Mouse (Mus musculus): ENCODE results near the gene Acoxl.
A peak's percentile ranks its signal among the peaks of the same experiment; 100 is the strongest.

Gene Acoxl

DNA sequence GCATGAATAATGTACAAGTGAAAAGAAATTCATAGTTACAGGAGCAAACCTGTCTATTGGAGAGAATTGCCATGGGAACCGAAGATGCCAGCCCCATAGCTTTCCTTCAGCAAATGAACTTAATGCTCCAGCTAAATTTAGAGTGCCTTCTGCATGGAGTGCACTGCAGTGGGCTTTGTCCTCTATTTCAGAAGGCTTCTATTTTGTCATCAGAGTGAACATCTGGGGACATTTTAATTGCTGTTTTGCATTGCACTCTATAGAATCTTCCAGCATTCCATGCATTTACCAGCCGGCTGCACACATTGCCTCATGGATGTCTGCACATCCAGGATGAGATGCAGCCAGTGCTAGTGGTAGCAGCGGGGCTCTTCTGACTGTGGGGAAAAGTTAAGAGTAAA, 94.9 kb downstream of the Acoxl start:
- no peak for DNase-seq (ENCODE audit: low read depth in 1 of 2, low spot score in 2 of 2)

GRCm38 (mm10) chr2:127937079-127937478, 98.4 kb downstream of the Acoxl start:
- no peak for DNase-seq (ENCODE audit: low read depth in 1 of 2, low spot score in 2 of 2)

- no peak for DNase-seq (ENCODE audit: low read depth in 1 of 2, low spot score in 2 of 2)
Measured at GRCm38 (mm10) chr2:127939206-127939605, 100.5 kb downstream of the Acoxl start.

GRCm38 (mm10) chr2:127960579-127960978, 121.9 kb downstream of the Acoxl start:
- no peak for DNase-seq (ENCODE audit: low read depth in 1 of 2, low spot score in 2 of 2)

DNA sequence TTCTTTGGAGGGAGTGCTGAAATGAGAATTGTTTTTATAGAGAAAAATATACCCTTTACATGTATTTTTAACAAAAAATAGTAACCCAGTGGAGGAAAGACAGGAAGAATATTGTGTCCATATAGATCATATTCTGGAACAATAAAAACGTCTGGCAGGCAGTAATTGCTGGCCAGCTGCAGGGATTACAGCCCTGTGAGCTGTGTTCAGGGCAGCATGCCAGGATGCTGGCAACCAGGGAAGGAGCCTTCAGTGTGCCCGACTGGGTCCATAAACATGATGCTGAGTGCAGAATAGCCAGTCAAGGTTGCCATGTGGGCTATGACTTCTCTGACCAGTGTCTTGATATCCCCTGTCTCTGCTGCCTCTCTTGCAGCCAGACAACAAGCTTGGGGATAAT, 122.5 kb downstream of the Acoxl start:
- DNase-seq (ENCODE audit: low read depth in 1 of 2, low spot score in 2 of 2): no peak

DNA sequence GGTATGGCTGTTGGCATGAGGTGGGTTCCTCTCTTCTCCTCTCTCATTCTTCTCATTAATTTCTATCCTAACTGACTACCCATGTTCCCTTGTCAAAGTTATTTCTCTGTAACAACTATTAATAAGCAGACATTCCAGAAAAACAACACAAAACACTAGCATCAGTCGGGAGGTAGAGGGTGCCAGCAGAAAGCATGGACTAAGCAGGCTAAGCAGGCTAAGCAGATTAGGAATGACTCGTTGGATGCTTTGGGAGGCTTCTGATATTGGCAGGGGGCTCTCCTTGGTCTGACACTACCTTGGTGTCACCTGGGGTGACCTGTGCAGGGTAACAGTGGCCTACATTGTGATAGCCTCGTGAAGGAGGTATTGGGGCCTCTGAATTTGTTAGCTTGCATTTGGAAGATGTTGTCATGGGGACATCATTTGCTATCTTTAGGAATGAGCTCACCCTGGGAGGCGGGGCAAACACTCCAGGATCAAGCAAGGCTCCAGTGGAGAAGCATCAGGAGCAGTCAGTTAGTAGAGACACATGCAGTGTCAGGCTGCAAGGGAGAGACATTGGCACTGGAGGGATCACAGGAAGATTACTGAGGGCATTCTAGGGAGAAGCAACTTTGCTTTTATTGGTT, 123.2 kb downstream of the Acoxl start:
- no peak for DNase-seq (ENCODE audit: low read depth in 1 of 2, low spot score in 2 of 2)

GRCm38 (mm10) chr2:127968944-127969343, 130.3 kb downstream of the Acoxl start:
- no peak for DNase-seq (ENCODE audit: low read depth in 1 of 2, low spot score in 2 of 2)

- no peak for DNase-seq (ENCODE audit: low read depth in 1 of 2, low spot score in 2 of 2)
Measured at GRCm38 (mm10) chr2:127976276-127976675, 137.6 kb downstream of the Acoxl start.

- no peak for DNase-seq (ENCODE audit: low read depth in 1 of 2, low spot score in 2 of 2)
Measured at GRCm38 (mm10) chr2:127978601-127979230, 140.0 kb downstream of the Acoxl start.

GRCm38 (mm10) chr2:127982610-127983009, 143.9 kb downstream of the Acoxl start:
- no peak for DNase-seq (ENCODE audit: low read depth in 1 of 2, low spot score in 2 of 2)

GRCm38 (mm10) chr2:127983301-127983700, 144.6 kb downstream of the Acoxl start:
- no peak for DNase-seq (ENCODE audit: low read depth in 1 of 2, low spot score in 2 of 2)

- no peak for DNase-seq (ENCODE audit: low read depth in 1 of 2, low spot score in 2 of 2)
Measured at GRCm38 (mm10) chr2:127983981-127984380, 145.3 kb downstream of the Acoxl start.

- DNase-seq (ENCODE audit: low read depth in 1 of 2, low spot score in 2 of 2): no peak
Measured at GRCm38 (mm10) chr2:127987706-127988105, 149.0 kb downstream of the Acoxl start.

DNA sequence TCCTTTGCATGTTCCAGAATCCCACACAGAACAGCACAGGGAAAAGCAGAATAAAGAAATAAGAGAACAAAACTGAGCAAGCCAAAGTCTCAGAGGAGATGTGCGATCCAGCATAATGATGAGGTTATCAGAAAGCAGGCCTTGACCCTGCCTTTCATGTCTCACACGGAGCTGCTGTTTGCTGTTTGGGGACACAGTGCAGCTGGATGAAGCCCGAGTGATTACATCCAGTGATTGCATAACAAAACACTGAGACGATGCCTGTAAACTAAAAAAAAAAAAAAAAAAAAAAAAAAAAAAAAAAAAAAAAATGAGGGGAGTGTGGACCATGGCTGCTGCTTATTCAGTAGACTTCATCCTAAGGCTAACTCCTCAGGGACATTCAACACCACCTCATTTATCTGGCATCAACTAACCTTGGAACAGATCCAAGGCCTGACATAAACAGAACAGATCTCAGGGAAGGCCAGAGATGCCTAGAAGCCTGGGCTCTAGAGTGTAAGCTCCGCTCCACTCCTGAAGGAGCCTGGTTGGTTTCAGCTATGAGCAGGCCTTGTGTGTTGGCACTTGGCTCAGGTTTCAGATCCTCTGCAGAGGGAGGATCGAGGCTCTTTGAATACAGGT, 152.3 kb downstream of the Acoxl start:
- no peak for DNase-seq (ENCODE audit: low read depth in 1 of 2, low spot score in 2 of 2)

DNA sequence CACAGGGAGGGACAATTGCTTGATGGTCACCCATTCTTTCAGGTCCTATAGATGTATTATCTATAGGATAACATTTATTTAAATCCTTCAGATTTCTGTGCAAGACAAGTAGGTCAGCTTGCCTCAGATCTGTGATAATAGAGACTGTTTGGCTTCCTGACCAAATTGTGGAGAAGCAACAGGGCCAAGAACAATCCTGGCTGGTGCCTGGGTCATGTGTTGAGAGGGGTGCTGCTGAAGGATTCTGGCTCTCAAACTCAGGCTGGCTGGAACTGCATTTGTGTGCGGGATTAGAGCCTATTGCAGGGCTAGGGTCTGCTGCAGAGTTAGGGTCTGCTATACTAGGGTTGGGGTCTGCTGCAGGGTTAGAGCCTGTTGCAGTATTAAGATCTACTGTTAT, 153.0 kb downstream of the Acoxl start:
- DNase-seq (ENCODE audit: low read depth in 1 of 2, low spot score in 2 of 2): no peak

- DNase-seq (ENCODE audit: low read depth in 1 of 2, low spot score in 2 of 2): peak; percentile 37 to 38
Measured at GRCm38 (mm10) chr2:128008662-128009423, 170.2 kb downstream of the Acoxl start.

- DNase-seq (ENCODE audit: low read depth in 1 of 2, low spot score in 2 of 2): no peak
Measured at GRCm38 (mm10) chr2:128014613-128015012, 175.9 kb downstream of the Acoxl start.

DNA sequence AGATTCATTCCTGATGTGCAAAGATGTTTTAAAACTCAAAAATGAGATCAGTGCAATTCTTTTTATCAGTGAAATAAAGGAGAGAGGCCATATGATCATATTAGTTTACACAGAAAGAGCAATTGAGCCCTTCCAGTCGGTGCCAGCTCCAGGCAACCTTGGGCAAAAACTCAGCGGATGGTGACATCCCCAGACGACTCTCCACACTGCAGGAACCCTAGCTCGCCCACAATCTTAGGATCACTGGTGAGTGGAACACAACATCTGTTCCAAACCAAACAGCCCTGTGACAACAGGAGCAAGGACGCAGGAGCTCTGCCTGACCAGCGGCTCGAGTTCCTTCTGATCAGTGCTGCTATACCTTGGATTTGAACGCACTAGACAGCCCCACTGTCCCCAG, 176.9 kb downstream of the Acoxl start:
- no peak for DNase-seq (ENCODE audit: low read depth in 1 of 2, low spot score in 2 of 2)

GRCm38 (mm10) chr2:128020039-128020907, 181.6 kb downstream of the Acoxl start:
- no peak for DNase-seq (ENCODE audit: low read depth in 1 of 2, low spot score in 2 of 2)

DNA sequence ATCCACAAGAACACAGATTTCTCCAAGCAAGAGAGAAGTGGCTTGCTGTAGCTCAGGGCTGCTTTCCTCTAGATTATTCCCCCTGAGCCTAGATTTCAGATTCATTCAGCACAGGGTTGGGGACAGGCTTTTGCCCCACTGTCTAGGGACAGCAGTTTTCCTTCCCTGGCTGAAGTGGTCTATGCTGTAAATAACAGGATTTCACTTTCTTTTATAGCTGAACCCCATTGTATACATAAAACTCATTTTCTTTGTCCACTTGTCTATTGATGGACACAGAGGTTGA, 182.2 kb downstream of the Acoxl start:
- DNase-seq (ENCODE audit: low read depth in 1 of 2, low spot score in 2 of 2): no peak

- DNase-seq (ENCODE audit: low read depth in 1 of 2, low spot score in 2 of 2): no peak
Measured at GRCm38 (mm10) chr2:128023855-128024254, 185.2 kb downstream of the Acoxl start.
